In genomic region chr7:88159542-88160241, GRCm38 (mm10) we compare ENCODE assay signal across 17 mouse cellular contexts.
"Had no signal": no experiment of that assay in that cellular context is flagged by ENCODE, and none has a peak within 500 bp of the region (broad histone marks: within the 10 kb centered on the region; RNA-seq: fewer than 3 reads in every experiment).

No protein-coding gene starts in this region.

- H3K27ac ChIP-seq: layer of hippocampus, adult 2 months; limb, embryonic 12.5 days; liver, embryonic 13.5 days; lung, embryonic 15.5 days; macrophage; midbrain, embryonic 13.5 days; neural tube, embryonic 12.5 days; stomach, embryonic 15.5 days had no signal

- H3K36me3 ChIP-seq: limb, embryonic 12.5 days; liver, embryonic 13.5 days; lung, embryonic 15.5 days; midbrain, embryonic 13.5 days; neural tube, embryonic 12.5 days; stomach, embryonic 15.5 days had no signal

- H3K4me1 ChIP-seq: limb, embryonic 12.5 days; liver, embryonic 13.5 days; lung, embryonic 15.5 days; megakaryocyte, embryonic 14.5 days; midbrain, embryonic 13.5 days; neural tube, embryonic 12.5 days; stomach, embryonic 15.5 days had no signal

- H3K4me2 ChIP-seq: limb, embryonic 12.5 days; liver, embryonic 13.5 days; lung, embryonic 15.5 days; midbrain, embryonic 13.5 days; neural tube, embryonic 12.5 days; stomach, embryonic 15.5 days had no signal

- H3K4me3 ChIP-seq: layer of hippocampus, adult 2 months; limb, embryonic 12.5 days; liver, embryonic 13.5 days; lung, embryonic 15.5 days; megakaryocyte, embryonic 14.5 days; midbrain, embryonic 13.5 days; neural tube, embryonic 12.5 days; stomach, embryonic 15.5 days had no signal

- H3K9me3 ChIP-seq: limb, embryonic 12.5 days; liver, embryonic 13.5 days; lung, embryonic 15.5 days; megakaryocyte, embryonic 14.5 days; midbrain, embryonic 13.5 days; neural tube, embryonic 12.5 days; stomach, embryonic 15.5 days had no signal

- H3K9ac ChIP-seq: limb, embryonic 12.5 days; liver, embryonic 13.5 days; liver, postnatal 0 days; lung, embryonic 15.5 days; midbrain, embryonic 13.5 days; neural tube, embryonic 12.5 days; stomach, embryonic 15.5 days had no signal

- ATAC-seq: liver, postnatal 0 days; midbrain, embryonic 13.5 days had no signal

- DNase-seq: kidney, postnatal 10 days; kidney, postnatal 4 days; liver; liver, embryonic 13.5 days; liver, postnatal 0 days; lung, postnatal 14 days; right cerebral cortex, postnatal 14 days; thymus, adult 2 months; thymus, postnatal 25 days had no signal

- H3K27me3 ChIP-seq: limb, embryonic 12.5 days; liver, embryonic 13.5 days; lung, embryonic 15.5 days; megakaryocyte, embryonic 14.5 days; midbrain, embryonic 13.5 days; neural tube, embryonic 12.5 days; stomach, embryonic 15.5 days had no signal
